Mouse (Mus musculus): ENCODE measurements around the gene Ell.

- no peak for TF ChIP-seq TCF12 (IDR thresholded peaks at IDR 0.05; ENCODE audit: insufficient read depth, poor library complexity, severe bottlenecking)
- TF ChIP-seq USF1 (IDR thresholded peaks at IDR 0.05; ENCODE audit: low read depth) = no peak
- TF ChIP-seq POLR2A (IDR thresholded peaks at IDR 0.05; ENCODE audit: insufficient read length, low read depth) = no peak
- no peak for TF ChIP-seq POLR2AphosphoS2 (IDR thresholded peaks at IDR 0.05; ENCODE audit: insufficient read length, low read depth)
Observed at GRCm38 (mm10) chr8:70625104-70625503, 85.8 kb downstream of the Ell start.
